Mouse (Mus musculus) stomach, embryonic 16.5 days (tissue): Measurements from ENCODE around the gene Pink1. TPM values are rescaled to one million over a fixed set of nuclear protein-coding genes. Genes with fewer than 3 reads are reported as not detected.

Experiments used
- ATAC-seq: fragments of 200-750 bp; cut with Nextera tagmentation; 2 replicates; pipeline ENCODE4 v1.8.0; 2017; ENCODE audit warnings: moderate number of reproducible peaks, moderate TSS enrichment; ENCODE audit not compliant: insufficient read depth, low FRiP score
- H3K27ac ChIP-seq: fragments of 300-500 bp; sonication (generic); 2 replicates; pipeline ENCODE4 v1.5.1; 2014; ENCODE audit warnings: low read length
- H3K27me3 ChIP-seq: fragments of 300-500 bp; sonication (generic); 2 replicates; pipeline ENCODE4 v1.6.1; 2014; ENCODE audit warnings: low read length, control low read depth, mixed read lengths; ENCODE audit not compliant: control insufficient read depth, insufficient read depth
- H3K36me3 ChIP-seq: fragments of 300-500 bp; sonication (generic); 2 replicates; pipeline ENCODE4 v1.6.1; 2014; ENCODE audit warnings: low read length; ENCODE audit not compliant: control insufficient read depth, insufficient read depth
- H3K4me1 ChIP-seq: fragments of 300-500 bp; sonication (generic); 2 replicates; pipeline ENCODE4 v1.6.1; 2014; ENCODE audit warnings: low read length, control low read depth, mixed read lengths; ENCODE audit not compliant: control insufficient read depth, insufficient read depth
- H3K4me2 ChIP-seq: fragments of 300-500 bp; sonication (generic); 2 replicates; pipeline ENCODE4 v1.6.1; 2014; ENCODE audit warnings: low read depth, low read length, mixed read lengths
- H3K4me3 ChIP-seq: fragments of 300-500 bp; sonication (generic); replicated peaks from 2 replicates; pipeline ENCODE4 v1.5.1; 2014; ENCODE audit warnings: mild to moderate bottlenecking, low read length
- H3K9ac ChIP-seq: fragments of 300-500 bp; sonication (generic); 2 replicates; pipeline ENCODE4 v1.6.1; 2014; ENCODE audit warnings: low read length
- H3K9me3 ChIP-seq: fragments of 300-500 bp; sonication (generic); replicated peaks from 2 replicates; pipeline ENCODE4 v1.6.1; 2016; ENCODE audit warnings: low read length, control low read depth; ENCODE audit not compliant: control insufficient read depth
- WGBS: fragments of 180-500 bp; shearing (Covaris S2); extraction: QIAGEN DNeasy Blood & Tissue Kit; methylation state at CpG from one replicate; pipeline ENCODE4 v1.1.7; 2014; 5-methylcytosine and 5-hydroxymethylcytosine counted together
- polyA plus RNA-seq: library from polyadenylated mRNA; unstranded; fragments of >200 nt; fragmentation: Nextera tagmentation; extraction: Ambion mirVana; gene quantifications from 2 replicates; pipeline ENCODE4 v1.2.1, GENCODE M21; 2015

Pink1 gene
- polyA plus RNA-seq, 1 experiment from 2014 or later: 33.0 TPM

GRCm38 (mm10) chr4:138361370-138361821, 35.3 kb upstream of the Pink1 start:
- WGBS: 12% methylated on average over 11 of the region's 11 CpGs
- H3K4me2 ChIP-seq: no peak overlapping the region
- no peaks in the 10 kb centered on the region for H3K27me3 ChIP-seq
- H3K4me3 ChIP-seq: no peak overlapping the region
- H3K27ac ChIP-seq: no peak overlapping the region
- no peak for ATAC-seq
- no peaks in the 10 kb centered on the region for H3K9me3 ChIP-seq
- H3K4me1 ChIP-seq: no peaks in the 10 kb centered on the region
- H3K9ac ChIP-seq: no peak overlapping the region
- no peaks in the 10 kb centered on the region for H3K36me3 ChIP-seq

GRCm38 (mm10) chr4:138358176-138358575, 32.1 kb upstream of the Pink1 start:
- H3K9me3 ChIP-seq: no peaks in the 10 kb centered on the region

GRCm38 (mm10) chr4:138356551-138356950, 30.4 kb upstream of the Pink1 start:
- H3K4me3 ChIP-seq: no peak overlapping the region
- H3K4me1 ChIP-seq: no peaks in the 10 kb centered on the region
- no peaks in the 10 kb centered on the region for H3K36me3 ChIP-seq
- H3K9ac ChIP-seq: no peak overlapping the region
- no peak for ATAC-seq
- H3K27ac ChIP-seq: no peak overlapping the region
- 87% methylated on average over 12 of the region's 12 CpGs for WGBS
- H3K9me3 ChIP-seq: no peaks in the 10 kb centered on the region
- no peaks in the 10 kb centered on the region for H3K27me3 ChIP-seq
- no peak overlapping the region for H3K4me2 ChIP-seq

More at GRCm38 (mm10) chr4:138358176-138358575, 32.1 kb upstream of the Pink1 start:
- no peak overlapping the region for H3K9ac ChIP-seq
- H3K27ac ChIP-seq: no peak overlapping the region
- H3K4me3 ChIP-seq: no peak overlapping the region
- H3K4me2 ChIP-seq: no peak overlapping the region
- 69% methylated on average over 3 of the region's 3 CpGs for WGBS
- no peaks in the 10 kb centered on the region for H3K36me3 ChIP-seq
- no peak for ATAC-seq
- H3K27me3 ChIP-seq: no peaks in the 10 kb centered on the region
- H3K4me1 ChIP-seq: no peaks in the 10 kb centered on the region

- Histone ChIP-seq H3K9ac (no peak overlapping the region), H3K36me3 (no peaks in the 10 kb centered on the region), H3K4me2 (no peak overlapping the region), H3K9me3 (no peaks in the 10 kb centered on the region), H3K27ac (no peak overlapping the region), H3K4me3 (no peak overlapping the region), H3K27me3 (no peaks in the 10 kb centered on the region), H3K4me1 (no peaks in the 10 kb centered on the region)
- no peak for ATAC-seq
- 84% methylated on average over 8 of the region's 8 CpGs for WGBS
Observed at GRCm38 (mm10) chr4:138356141-138356540, 30.0 kb upstream of the Pink1 start.

- WGBS: 73% methylated on average over 2 of the region's 2 CpGs
- no peak for ATAC-seq
- H3K9me3 ChIP-seq: no peaks in the 10 kb centered on the region
Observed at GRCm38 (mm10) chr4:138355496-138355895, 29.4 kb upstream of the Pink1 start.

GRCm38 (mm10) chr4:138353438-138354171, 27.5 kb upstream of the Pink1 start:
- H3K36me3 ChIP-seq: no peaks in the 10 kb centered on the region
- no peak for ATAC-seq
- no peaks in the 10 kb centered on the region for H3K4me1 ChIP-seq
- no peak overlapping the region for H3K9ac ChIP-seq
- no peak overlapping the region for H3K4me2 ChIP-seq
- no peak overlapping the region for H3K4me3 ChIP-seq
- H3K27me3 ChIP-seq: no peaks in the 10 kb centered on the region
- H3K27ac ChIP-seq: no peak overlapping the region
- WGBS: 73% methylated on average over 10 of the region's 10 CpGs
- no peaks in the 10 kb centered on the region for H3K9me3 ChIP-seq

More at GRCm38 (mm10) chr4:138355496-138355895, 29.4 kb upstream of the Pink1 start:
- Histone ChIP-seq H3K4me3 (no peak overlapping the region), H3K36me3 (no peaks in the 10 kb centered on the region), H3K4me2 (no peak overlapping the region), H3K27ac (no peak overlapping the region), H3K9ac (no peak overlapping the region), H3K27me3 (no peaks in the 10 kb centered on the region), H3K4me1 (no peaks in the 10 kb centered on the region)

- H3K9ac ChIP-seq: no peak overlapping the region
- no peak overlapping the region for H3K4me3 ChIP-seq
- H3K4me2 ChIP-seq: no peak overlapping the region
- 87% methylated on average over 6 of the region's 6 CpGs for WGBS
- no peak for ATAC-seq
- H3K4me1 ChIP-seq: no peaks in the 10 kb centered on the region
- no peak overlapping the region for H3K27ac ChIP-seq
- H3K36me3 ChIP-seq: no peaks in the 10 kb centered on the region
- no peaks in the 10 kb centered on the region for H3K9me3 ChIP-seq
- no peaks in the 10 kb centered on the region for H3K27me3 ChIP-seq
Observed at GRCm38 (mm10) chr4:138352692-138353091, 26.6 kb upstream of the Pink1 start.

GRCm38 (mm10) chr4:138351821-138352220, 25.7 kb upstream of the Pink1 start:
- Histone ChIP-seq H3K27me3 (no peaks in the 10 kb centered on the region), H3K4me3 (no peak overlapping the region), H3K9ac (no peak overlapping the region), H3K9me3 (no peaks in the 10 kb centered on the region), H3K4me2 (no peak overlapping the region), H3K27ac (no peak overlapping the region), H3K36me3 (no peaks in the 10 kb centered on the region), H3K4me1 (no peaks in the 10 kb centered on the region)
- WGBS: 85% methylated on average over 5 of the region's 5 CpGs
- ATAC-seq: no peak

GRCm38 (mm10) chr4:138348716-138349115, 22.6 kb upstream of the Pink1 start:
- Histone ChIP-seq H3K4me2 (no peak overlapping the region), H3K4me3 (no peak overlapping the region), H3K27ac (no peak overlapping the region), H3K9ac (no peak overlapping the region), H3K27me3 (no peaks in the 10 kb centered on the region), H3K4me1 (no peaks in the 10 kb centered on the region), H3K9me3 (no peaks in the 10 kb centered on the region), H3K36me3 (no peaks in the 10 kb centered on the region)
- ATAC-seq: no peak
- WGBS: 74% methylated on average over 7 of the region's 7 CpGs
